Mouse (Mus musculus): Measurements from ENCODE around the gene Gm44973. TPM values are rescaled to one million over a fixed set of nuclear protein-coding genes. Genes with fewer than 3 reads are reported as not detected.

Gene Gm44973
- total and polyA plus RNA-seq, 3 experiments: not detected

GRCm38 (mm10) chr7:5033818-5034217 is 18.5 kb downstream of the Gm44973 start, which contains the start of gene 4632433K11Rik:
TSS of gene 4632433K11Rik (plus strand) at chr7:5034118.
- Histone ChIP-seq H3K4me3 (ENCODE audit: low read depth, low read length) (no peak within 1 kb of the TSS), H3K4me1 (ENCODE audit: insufficient read depth, low read depth, low read length) (peaks cover 19% of the 10 kb centered on the region), H3K36me3 (replicated peaks) (peaks cover 80% of the 10 kb centered on the region), H3K27me3 (ENCODE audit: insufficient read depth, low read length) (peaks cover 12% of the 10 kb centered on the region; the same call in 1 of the 2 replicates), H3K9me3 (replicated peaks) (peaks cover 31% of the 10 kb centered on the region)
- ATAC-seq (ENCODE audit: extremely low read depth, insufficient number of reproducible peaks, low FRiP score, poor library complexity, severe bottlenecking) (no peak), DNase-seq (ENCODE audit: low spot score) (no peak)
- TF ChIP-seq GATA2 (IDR thresholded peaks at IDR 0.05; ENCODE audit: borderline replicate concordance, low read depth, low read length): no peak
- TF ChIP-seq TAL1 (conservative IDR thresholded peaks at IDR 0.05; ENCODE audit: low read depth, low read length): no peak
- TF ChIP-seq POLR2AphosphoS5 (IDR thresholded peaks at IDR 0.05; ENCODE audit: insufficient replicate concordance, low read depth, low read length): no peak
- no peak for TF ChIP-seq CTCF (IDR thresholded peaks at IDR 0.05; ENCODE audit: low read depth, low read length)
- TF ChIP-seq GATA1 (IDR thresholded peaks at IDR 0.05; ENCODE audit: borderline replicate concordance, low read length): no peak

DNA sequence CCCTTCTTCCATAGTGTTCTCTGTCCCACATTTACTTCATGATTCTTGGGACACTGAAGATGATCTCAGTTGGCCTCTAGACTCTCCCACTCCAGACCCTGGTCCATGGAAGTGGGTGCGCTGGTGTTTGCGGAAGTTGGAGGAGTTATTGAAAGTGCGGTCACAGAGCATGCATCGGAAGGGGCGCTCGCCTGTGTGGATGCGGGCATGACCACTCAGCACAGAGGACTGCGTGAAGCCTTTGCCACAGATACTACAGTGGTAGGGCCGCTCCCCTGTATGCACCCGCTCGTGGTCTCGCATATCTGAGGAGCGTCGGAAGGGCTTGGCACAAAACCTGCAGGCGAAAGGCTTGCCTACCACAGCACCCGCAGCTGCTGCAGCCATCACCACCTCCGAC is 20.3 kb downstream of the Gm44973 start:
- H3K36me3 ChIP-seq (replicated peaks): peaks cover 64% of the 10 kb centered on the region

GRCm38 (mm10) chr7:5036136-5036535 is 20.8 kb downstream of the Gm44973 start:
- peaks cover 24% of the 10 kb centered on the region for H3K4me1 ChIP-seq (ENCODE audit: insufficient read depth, low read depth, low read length)
- H3K36me3 ChIP-seq (replicated peaks): peaks cover 62% of the 10 kb centered on the region
- no peak overlapping the region for H3K4me3 ChIP-seq (ENCODE audit: low read depth, low read length)
- no peak for ATAC-seq (ENCODE audit: extremely low read depth, insufficient number of reproducible peaks, low FRiP score, poor library complexity, severe bottlenecking)
- no peak for TF ChIP-seq GATA1 (IDR thresholded peaks at IDR 0.05; ENCODE audit: borderline replicate concordance, low read length)
- TF ChIP-seq GATA2 (IDR thresholded peaks at IDR 0.05; ENCODE audit: borderline replicate concordance, low read depth, low read length): no peak
- no peak for TF ChIP-seq POLR2AphosphoS5 (IDR thresholded peaks at IDR 0.05; ENCODE audit: insufficient replicate concordance, low read depth, low read length)
- TF ChIP-seq CTCF (IDR thresholded peaks at IDR 0.05; ENCODE audit: low read depth, low read length): no peak
- H3K27me3 ChIP-seq (ENCODE audit: insufficient read depth, low read length): no peaks in the 10 kb centered on the region
- DNase-seq (ENCODE audit: low spot score): no peak
- peaks cover 9% of the 10 kb centered on the region for H3K9me3 ChIP-seq (replicated peaks)

More for the DNA sequence above, 20.3 kb downstream of the Gm44973 start:
- Histone ChIP-seq H3K27me3 (ENCODE audit: insufficient read depth, low read length) (no peaks in the 10 kb centered on the region), H3K9me3 (replicated peaks) (peaks cover 14% of the 10 kb centered on the region), H3K4me3 (ENCODE audit: low read depth, low read length) (no peak overlapping the region), H3K4me1 (ENCODE audit: insufficient read depth, low read depth, low read length) (peaks cover 24% of the 10 kb centered on the region)
- DNase-seq (ENCODE audit: low spot score) (no peak), ATAC-seq (ENCODE audit: extremely low read depth, insufficient number of reproducible peaks, low FRiP score, poor library complexity, severe bottlenecking) (no peak)
- TF ChIP-seq POLR2AphosphoS5 (IDR thresholded peaks at IDR 0.05; ENCODE audit: insufficient replicate concordance, low read depth, low read length): no peak
- TF ChIP-seq CTCF (IDR thresholded peaks at IDR 0.05; ENCODE audit: low read depth, low read length): no peak
- TF ChIP-seq GATA1 (IDR thresholded peaks at IDR 0.05; ENCODE audit: borderline replicate concordance, low read length): no peak
- TF ChIP-seq GATA2 (IDR thresholded peaks at IDR 0.05; ENCODE audit: borderline replicate concordance, low read depth, low read length): no peak
- TF ChIP-seq TAL1 (conservative IDR thresholded peaks at IDR 0.05; ENCODE audit: low read depth, low read length): no peak

- peaks cover 58% of the 10 kb centered on the region for H3K36me3 ChIP-seq (replicated peaks)
- DNase-seq (ENCODE audit: low spot score) (no peak), ATAC-seq (ENCODE audit: extremely low read depth, insufficient number of reproducible peaks, low FRiP score, poor library complexity, severe bottlenecking) (no peak)
- no peaks in the 10 kb centered on the region for H3K27me3 ChIP-seq (ENCODE audit: insufficient read depth, low read length)
- no peak for TF ChIP-seq POLR2AphosphoS5 (IDR thresholded peaks at IDR 0.05; ENCODE audit: insufficient replicate concordance, low read depth, low read length)
- TF ChIP-seq GATA2 (IDR thresholded peaks at IDR 0.05; ENCODE audit: borderline replicate concordance, low read depth, low read length): no peak
- no peak for TF ChIP-seq CTCF (IDR thresholded peaks at IDR 0.05; ENCODE audit: low read depth, low read length)
- TF ChIP-seq GATA1 (IDR thresholded peaks at IDR 0.05; ENCODE audit: borderline replicate concordance, low read length): no peak
- no peak for TF ChIP-seq TAL1 (conservative IDR thresholded peaks at IDR 0.05; ENCODE audit: low read depth, low read length)
- H3K4me3 ChIP-seq (ENCODE audit: low read depth, low read length): no peak overlapping the region; the same call in 1 of the 2 replicates
- no peaks in the 10 kb centered on the region for H3K9me3 ChIP-seq (replicated peaks)
- peaks cover 24% of the 10 kb centered on the region for H3K4me1 ChIP-seq (ENCODE audit: insufficient read depth, low read depth, low read length)
Measured at GRCm38 (mm10) chr7:5037026-5037425, 21.7 kb downstream of the Gm44973 start.

- no peaks in the 10 kb centered on the region for H3K9me3 ChIP-seq (replicated peaks)
- peaks cover 54% of the 10 kb centered on the region for H3K36me3 ChIP-seq (replicated peaks)
- peaks cover 24% of the 10 kb centered on the region for H3K4me1 ChIP-seq (ENCODE audit: insufficient read depth, low read depth, low read length)
- H3K4me3 ChIP-seq (ENCODE audit: low read depth, low read length): peak overlapping the region; percentile 75; the same call in 1 of the 2 replicates
- H3K27me3 ChIP-seq (ENCODE audit: insufficient read depth, low read length): no peaks in the 10 kb centered on the region
- ATAC-seq (ENCODE audit: extremely low read depth, insufficient number of reproducible peaks, low FRiP score, poor library complexity, severe bottlenecking) (no peak), DNase-seq (ENCODE audit: low spot score) (no peak)
- no peak for TF ChIP-seq POLR2AphosphoS5 (IDR thresholded peaks at IDR 0.05; ENCODE audit: insufficient replicate concordance, low read depth, low read length)
- no peak for TF ChIP-seq TAL1 (conservative IDR thresholded peaks at IDR 0.05; ENCODE audit: low read depth, low read length)
- no peak for TF ChIP-seq GATA1 (IDR thresholded peaks at IDR 0.05; ENCODE audit: borderline replicate concordance, low read length)
- no peak for TF ChIP-seq CTCF (IDR thresholded peaks at IDR 0.05; ENCODE audit: low read depth, low read length)
- TF ChIP-seq GATA2 (IDR thresholded peaks at IDR 0.05; ENCODE audit: borderline replicate concordance, low read depth, low read length): no peak
Measured at GRCm38 (mm10) chr7:5037467-5037866, 22.2 kb downstream of the Gm44973 start.

DNA sequence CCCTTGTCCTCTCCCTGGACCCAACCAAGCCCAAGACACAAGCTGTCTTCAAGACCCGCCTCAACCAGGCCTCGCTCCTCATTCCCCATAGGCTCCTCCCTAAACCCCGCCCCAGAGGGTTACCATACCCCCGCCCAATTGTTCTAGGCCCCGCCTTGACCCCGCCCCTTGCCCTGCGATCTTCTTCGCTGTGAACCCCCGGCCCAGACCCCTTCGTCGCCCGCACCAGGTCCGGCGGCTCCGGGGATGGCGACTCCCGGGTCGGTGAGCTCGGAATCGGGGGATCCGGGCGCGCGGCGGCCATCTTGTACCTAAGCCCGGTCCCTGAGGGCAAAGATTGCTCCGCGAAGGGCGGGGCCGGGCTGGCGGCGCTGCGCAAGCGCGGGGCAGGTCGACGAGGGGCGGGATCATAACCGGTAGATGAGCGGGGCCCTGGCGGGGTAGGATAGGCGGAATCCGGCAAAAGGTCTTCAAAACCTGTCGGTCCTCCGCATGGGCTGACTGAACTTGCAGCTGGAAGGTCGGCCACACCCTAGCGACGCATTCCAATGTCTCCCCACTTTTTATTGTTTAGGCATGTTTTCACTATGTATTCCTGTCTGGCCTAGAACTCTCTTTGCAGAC is 22.9 kb downstream of the Gm44973 start, which contains the start of gene Zfp784:
TSS of gene Zfp784 (minus strand) at position 338 of the 624 bp plus-strand sequence.
- Histone ChIP-seq H3K27me3 (ENCODE audit: insufficient read depth, low read length) (no peaks in the 10 kb centered on the region), H3K4me3 (ENCODE audit: low read depth, low read length) (peak within 1 kb of the TSS; percentile 75), H3K36me3 (replicated peaks) (peaks cover 46% of the 10 kb centered on the region), H3K9me3 (replicated peaks) (no peaks in the 10 kb centered on the region), H3K4me1 (ENCODE audit: insufficient read depth, low read depth, low read length) (peaks cover 24% of the 10 kb centered on the region)
- peak; percentile 91 for ATAC-seq (ENCODE audit: extremely low read depth, insufficient number of reproducible peaks, low FRiP score, poor library complexity, severe bottlenecking)
- DNase-seq (ENCODE audit: low spot score): peak; percentile 95
- TF ChIP-seq GATA2 (IDR thresholded peaks at IDR 0.05; ENCODE audit: borderline replicate concordance, low read depth, low read length) (no peak), GATA1 (IDR thresholded peaks at IDR 0.05; ENCODE audit: borderline replicate concordance, low read length) (no peak), POLR2AphosphoS5 (IDR thresholded peaks at IDR 0.05; ENCODE audit: insufficient replicate concordance, low read depth, low read length) (no peak)

All from G1E (cell line).